In genomic region chr17:6703381-6704270, GRCm38 (mm10) we compare ENCODE assay signal across 13 mouse cellular contexts. TPM values are rescaled to one million over a fixed set of nuclear protein-coding genes. Genes with fewer than 3 reads are reported as not detected.
DNase-seq lines count a peak whose midpoint lies in the region; ATAC-seq lines count a peak whose summit lies in the region.
"Not testable (repeated sequence)": the region's sequence is repeated elsewhere in the genome, so short reads cannot be mapped to it uniquely, and the experiment has no call there.
"Had no signal": no experiment of that assay in that cellular context is flagged by ENCODE, and none has a peak within 500 bp of the region (broad histone marks: within the 10 kb centered on the region; RNA-seq: fewer than 3 reads in every experiment).

No protein-coding gene starts in this region.

- H3K27ac ChIP-seq in embryonic facial prominence, embryonic 14.5 days (replicated peaks; ENCODE audit: low read depth, low read length); hindbrain, embryonic 13.5 days; limb, embryonic 13.5 days; midbrain, embryonic 16.5 days (ENCODE audit: low read length); neural tube, embryonic 15.5 days (replicated peaks): not testable (repeated sequence)
- H3K27ac ChIP-seq in forebrain, embryonic 16.5 days (ENCODE audit: low read length), result peak overlapping the region; percentile 64

- DNase-seq in MN1 (ENCODE audit: low spot score), result peak; percentile 40
- not testable (repeated sequence) for DNase-seq in embryonic facial prominence, embryonic 14.5 days (ENCODE audit: low spot score)
- peak; percentile 43 for DNase-seq in lung, postnatal 36 days

- H3K4me2 ChIP-seq in embryonic facial prominence, embryonic 14.5 days (ENCODE audit: low read depth, low read length); forebrain, embryonic 16.5 days (ENCODE audit: low read length); hindbrain, embryonic 13.5 days; limb, embryonic 13.5 days (replicated peaks); midbrain, embryonic 16.5 days (ENCODE audit: low read length); neural tube, embryonic 15.5 days: not testable (repeated sequence)

- H3K9ac ChIP-seq in embryonic facial prominence, embryonic 14.5 days (ENCODE audit: low read depth, low read length); forebrain, embryonic 16.5 days (replicated peaks; ENCODE audit: low read depth, low read length); hindbrain, embryonic 13.5 days; limb, embryonic 13.5 days; midbrain, embryonic 16.5 days (ENCODE audit: low read depth, low read length); neural tube, embryonic 15.5 days (replicated peaks): not testable (repeated sequence)

- not testable (repeated sequence) for H3K4me3 ChIP-seq in embryonic facial prominence, embryonic 14.5 days (ENCODE audit: low read depth, low read length); forebrain, embryonic 16.5 days (replicated peaks; ENCODE audit: low read length); hindbrain, embryonic 13.5 days; limb, embryonic 13.5 days; midbrain, embryonic 16.5 days (ENCODE audit: low read depth, low read length); neural tube, embryonic 15.5 days (replicated peaks)

- H3K4me1 ChIP-seq in embryonic facial prominence, embryonic 14.5 days (ENCODE audit: control insufficient read depth, insufficient read depth, low read length); forebrain, embryonic 16.5 days (replicated peaks; ENCODE audit: control insufficient read depth, insufficient read depth, low read length); hindbrain, embryonic 13.5 days (replicated peaks); limb, embryonic 13.5 days; midbrain, embryonic 16.5 days (ENCODE audit: control insufficient read depth, insufficient read depth, low read length); neural tube, embryonic 15.5 days: not testable (repeated sequence)

- peak; percentile 55; the same call in 1 of the 2 replicates for ATAC-seq in embryonic facial prominence, embryonic 14.5 days (ENCODE audit: low read depth)
- peak; percentile 95 for ATAC-seq in forebrain, embryonic 16.5 days
- ATAC-seq in hindbrain, embryonic 13.5 days (ENCODE audit: low FRiP score), result peak; percentile 85
- ATAC-seq in limb, embryonic 13.5 days (ENCODE audit: low FRiP score, low read depth), result peak; percentile 62; the same call in 1 of the 2 replicates
- peak; percentile 81 for ATAC-seq in midbrain, embryonic 16.5 days
- peak; percentile 77; the same call in 1 of the 2 replicates for ATAC-seq in neural tube, embryonic 15.5 days (ENCODE audit: low FRiP score)

- H3K36me3 ChIP-seq in embryonic facial prominence, embryonic 14.5 days (ENCODE audit: control insufficient read depth, insufficient read depth, low read length); forebrain, embryonic 16.5 days (ENCODE audit: control insufficient read depth, insufficient read depth); hindbrain, embryonic 13.5 days; limb, embryonic 13.5 days; midbrain, embryonic 16.5 days (ENCODE audit: control insufficient read depth, insufficient read depth, low read length); neural tube, embryonic 15.5 days: not testable (repeated sequence)

- WGBS in embryonic facial prominence, embryonic 14.5 days, result 27% methylated on average over 5 of the region's 9 CpGs
- 15% methylated on average over 7 of the region's 9 CpGs for WGBS in forebrain, embryonic 16.5 days
- WGBS in hindbrain, embryonic 13.5 days, result 30% methylated on average over 9 of the region's 9 CpGs
- WGBS in limb, embryonic 13.5 days, result 51% methylated on average over 9 of the region's 9 CpGs
- WGBS in midbrain, embryonic 16.5 days, result 27% methylated on average over 6 of the region's 9 CpGs
- WGBS in neural tube, embryonic 15.5 days, result 31% methylated on average over 7 of the region's 9 CpGs

- H3K27me3 ChIP-seq in embryonic facial prominence, embryonic 14.5 days (replicated peaks; ENCODE audit: control insufficient read depth, insufficient read depth, low read length); forebrain, embryonic 16.5 days (replicated peaks; ENCODE audit: control insufficient read depth, insufficient read depth, low read length); hindbrain, embryonic 13.5 days; limb, embryonic 13.5 days; midbrain, embryonic 16.5 days (ENCODE audit: control insufficient read depth, insufficient read depth, low read depth, low read length); neural tube, embryonic 15.5 days (replicated peaks): not testable (repeated sequence)

- not testable (repeated sequence) for H3K9me3 ChIP-seq in embryonic facial prominence, embryonic 14.5 days (ENCODE audit: control insufficient read depth, low read length); forebrain, embryonic 16.5 days (ENCODE audit: control insufficient read depth, low read length); hindbrain, embryonic 13.5 days; limb, embryonic 13.5 days; midbrain, embryonic 16.5 days (replicated peaks; ENCODE audit: control insufficient read depth, low read length, poor library complexity, severe bottlenecking); neural tube, embryonic 15.5 days (replicated peaks)

RNA-seq across cellular contexts. Expression of gene Sytl3, which starts 44.7 kb away (rescaled TPM):
- 0.43 and 0.70 TPM in 2 replicates for polyA plus RNA-seq in embryonic facial prominence, embryonic 14.5 days (2014; fragmentation: Nextera tagmentation; extraction: Ambion mirVana)
- 0.22 and 0.30 TPM in 2 replicates for polyA plus RNA-seq in forebrain, embryonic 16.5 days (2015; fragmentation: Nextera tagmentation; extraction: Ambion mirVana)
- 0.40 and 0.78 TPM in 2 replicates for polyA plus RNA-seq in hindbrain, embryonic 13.5 days (2015; fragmentation: Nextera tagmentation; extraction: Ambion mirVana)
- polyA plus RNA-seq in limb, embryonic 13.5 days (2015; fragmentation: Nextera tagmentation; extraction: Ambion mirVana), result not detected in 2 replicates
- polyA plus RNA-seq in midbrain, embryonic 16.5 days (2015; fragmentation: Nextera tagmentation; extraction: Ambion mirVana), result 0.57 and 0.82 TPM in 2 replicates
- 1.2 and 7.0 TPM in 2 replicates for polyA plus RNA-seq in neural tube, embryonic 15.5 days (2015; fragmentation: Nextera tagmentation; extraction: Ambion mirVana)
- polyA plus RNA-seq: forebrain, embryonic 11.5 days; heart, embryonic 13.5 days; limb, embryonic 10.5 days; liver, embryonic 12.5 days; myocyte had no signal

RNA-seq across cellular contexts. Expression of gene Dynlt1f, which starts 47.9 kb away (rescaled TPM):
- 254 and 264 TPM in 2 replicates for polyA plus RNA-seq in embryonic facial prominence, embryonic 14.5 days (2014; fragmentation: Nextera tagmentation; extraction: Ambion mirVana)
- polyA plus RNA-seq in forebrain, embryonic 16.5 days (2015; fragmentation: Nextera tagmentation; extraction: Ambion mirVana), result 201 and 206 TPM in 2 replicates
- polyA plus RNA-seq in hindbrain, embryonic 13.5 days (2015; fragmentation: Nextera tagmentation; extraction: Ambion mirVana), result 338 and 340 TPM in 2 replicates
- 255 and 264 TPM in 2 replicates for polyA plus RNA-seq in limb, embryonic 13.5 days (2015; fragmentation: Nextera tagmentation; extraction: Ambion mirVana)
- 224 and 243 TPM in 2 replicates for polyA plus RNA-seq in midbrain, embryonic 16.5 days (2015; fragmentation: Nextera tagmentation; extraction: Ambion mirVana)
- 265 and 281 TPM in 2 replicates for polyA plus RNA-seq in neural tube, embryonic 15.5 days (2015; fragmentation: Nextera tagmentation; extraction: Ambion mirVana)
